Mouse (Mus musculus): ENCODE measurements at regions not wholly inside any gene's neighbourhood (a gene's known extent, or its start where the extent isn't known, plus 50 kb on each side); places are given as distances from the start of the nearest gene placed in this dataset.

DNA sequence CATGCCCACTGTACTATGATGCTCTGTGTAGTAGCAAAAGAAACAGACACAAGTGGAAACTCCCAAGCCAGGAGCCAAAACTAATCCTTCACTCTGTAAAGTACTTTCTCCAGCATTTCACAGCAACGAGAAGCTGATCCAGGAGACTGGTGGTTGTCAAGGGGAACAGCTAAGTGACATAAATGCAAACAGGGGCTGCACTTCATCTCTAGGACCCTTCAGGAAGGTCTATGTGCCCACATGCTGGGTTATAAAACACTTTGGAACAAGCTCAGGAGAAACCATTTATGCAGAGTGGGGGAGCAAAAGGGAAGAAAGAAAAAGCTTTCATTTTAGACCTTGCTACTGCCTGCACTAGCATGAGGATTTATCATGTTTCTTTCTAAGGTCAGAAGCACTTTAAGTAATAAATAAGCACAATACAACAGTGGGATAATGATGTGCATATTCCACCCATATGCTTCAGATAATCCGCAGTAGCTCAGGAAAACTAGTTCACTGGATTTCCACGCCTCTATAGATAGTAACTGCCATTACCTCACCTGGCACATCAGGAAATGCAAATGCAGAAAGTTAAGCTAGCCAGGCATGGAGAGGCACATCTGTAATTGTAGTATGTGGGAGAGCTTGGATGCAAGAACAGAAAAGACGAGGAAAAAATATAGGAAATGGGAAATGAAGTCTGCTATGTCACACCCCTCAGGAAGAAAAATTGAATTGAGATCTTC, 73.6 kb upstream of the Arhgap18 start:
- TF ChIP-seq CTCF (IDR thresholded peaks at IDR 0.05; ENCODE audit: insufficient read depth, low read length) (no peak), POLR2A (IDR thresholded peaks at IDR 0.05; ENCODE audit: borderline replicate concordance, extremely low read depth, low read depth, low read length) (no peak)

All from lung, adult 2 months (tissue).